Mouse (Mus musculus): ENCODE results near the gene Rtl5. TPM values are rescaled to one million over a fixed set of nuclear protein-coding genes. Genes with fewer than 3 reads are reported as not detected.
A peak's percentile ranks its signal among the peaks of the same experiment; 100 is the strongest.

The Rtl5 gene
- polyA plus RNA-seq, 1 experiment from 2014 or later = 3.7 TPM

DNA sequence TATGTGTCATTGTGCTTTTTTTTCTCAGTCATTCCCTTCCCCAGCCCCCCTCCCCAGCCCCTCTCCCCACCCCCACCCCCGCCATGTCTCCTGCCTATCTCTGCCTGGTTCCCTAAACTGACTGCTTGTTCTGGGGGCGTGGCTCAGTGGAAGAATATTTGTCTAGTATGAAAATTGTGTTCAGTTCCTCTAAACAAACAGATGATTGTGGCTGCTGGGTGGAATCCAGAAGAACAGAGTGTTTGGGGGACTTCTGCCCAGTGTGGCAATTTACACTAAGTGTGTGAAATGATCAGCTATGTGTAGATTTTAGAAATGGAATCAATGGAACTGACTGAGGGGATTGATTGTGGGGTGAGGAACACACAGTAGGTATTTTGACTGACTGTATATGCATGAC lies 37.5 kb downstream of the Rtl5 start:
- Histone ChIP-seq H3K4me3 (ENCODE audit: low read depth, low read length) (no peak overlapping the region), H3K9me3 (ENCODE audit: control insufficient read depth, low read length) (no peaks in the 10 kb centered on the region), H3K4me2 (replicated peaks; ENCODE audit: low read depth, low read length) (no peak overlapping the region), H3K36me3 (ENCODE audit: control insufficient read depth, insufficient read depth, low read length) (no peaks in the 10 kb centered on the region), H3K27me3 (ENCODE audit: control insufficient read depth, insufficient read depth, low read length) (peaks cover 11% of the 10 kb centered on the region), H3K9ac (ENCODE audit: low read depth, low read length) (no peak overlapping the region), H3K27ac (ENCODE audit: low read depth, low read length) (no peak overlapping the region), H3K4me1 (replicated peaks; ENCODE audit: control insufficient read depth, insufficient read depth, low read length) (no peaks in the 10 kb centered on the region)
- ATAC-seq (ENCODE audit: low FRiP score) = no peak
- 80% methylated on average over 1 of the region's 2 CpGs for WGBS
- DNase-seq (ENCODE audit: low spot score) = no peak

DNA sequence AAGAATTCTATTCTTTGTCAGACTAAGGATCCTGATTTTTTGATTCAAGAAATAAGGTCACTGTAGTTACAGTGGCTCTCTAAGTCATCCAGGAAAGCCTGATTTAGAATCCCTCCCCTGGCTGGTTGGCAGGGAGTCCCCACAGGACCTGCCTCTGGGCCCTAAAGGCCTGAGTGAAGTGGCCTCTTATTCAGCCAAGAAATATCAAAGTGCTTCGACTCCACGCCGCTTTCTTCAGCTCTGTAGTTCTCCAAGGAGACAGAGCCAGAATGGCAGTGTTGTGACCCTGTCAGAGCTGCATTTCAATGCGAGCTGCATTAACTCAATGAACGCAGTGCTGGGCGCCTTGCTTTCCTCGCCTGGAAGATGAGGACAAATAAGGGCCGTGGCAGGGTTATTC lies 38.7 kb downstream of the Rtl5 start:
- WGBS = 54% methylated on average over 8 of the region's 8 CpGs
- no peaks in the 10 kb centered on the region for H3K36me3 ChIP-seq (ENCODE audit: control insufficient read depth, insufficient read depth, low read length)
- H3K27me3 ChIP-seq (ENCODE audit: control insufficient read depth, insufficient read depth, low read length) = peaks cover 12% of the 10 kb centered on the region
- H3K9ac ChIP-seq (ENCODE audit: low read depth, low read length) = no peak overlapping the region
- no peak overlapping the region for H3K27ac ChIP-seq (ENCODE audit: low read depth, low read length)
- H3K4me2 ChIP-seq (replicated peaks; ENCODE audit: low read depth, low read length) = no peak overlapping the region
- no peak overlapping the region for H3K4me3 ChIP-seq (ENCODE audit: low read depth, low read length)
- no peaks in the 10 kb centered on the region for H3K9me3 ChIP-seq (ENCODE audit: control insufficient read depth, low read length)
- no peaks in the 10 kb centered on the region for H3K4me1 ChIP-seq (replicated peaks; ENCODE audit: control insufficient read depth, insufficient read depth, low read length)
- DNase-seq (ENCODE audit: low spot score) (peak; percentile 10), ATAC-seq (ENCODE audit: low FRiP score) (no peak)

DNA sequence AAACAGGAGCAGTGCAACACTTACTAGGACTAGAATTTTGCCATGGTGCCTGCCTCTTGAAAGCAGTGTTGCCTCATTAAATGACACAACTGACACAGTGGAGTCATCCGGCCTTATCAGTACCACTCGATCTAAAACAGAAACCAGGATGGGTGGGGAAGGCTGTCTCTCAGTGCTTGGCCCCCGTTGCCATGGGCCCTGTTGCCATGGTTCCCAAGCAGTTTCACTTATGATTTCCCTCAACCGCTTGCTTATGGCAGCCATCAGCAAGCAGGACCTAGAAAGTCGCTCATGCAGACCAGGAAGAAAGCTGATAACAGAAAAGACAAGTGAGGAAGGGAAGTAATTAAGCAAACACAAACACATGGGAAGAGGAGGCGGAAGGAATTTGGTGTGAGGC lies 39.3 kb downstream of the Rtl5 start:
- no peak overlapping the region for H3K9ac ChIP-seq (ENCODE audit: low read depth, low read length)
- H3K4me2 ChIP-seq (replicated peaks; ENCODE audit: low read depth, low read length) = no peak overlapping the region
- peaks cover 12% of the 10 kb centered on the region for H3K27me3 ChIP-seq (ENCODE audit: control insufficient read depth, insufficient read depth, low read length)
- H3K4me3 ChIP-seq (ENCODE audit: low read depth, low read length) = no peak overlapping the region
- H3K9me3 ChIP-seq (ENCODE audit: control insufficient read depth, low read length) = no peaks in the 10 kb centered on the region
- no peak overlapping the region for H3K27ac ChIP-seq (ENCODE audit: low read depth, low read length)
- no peaks in the 10 kb centered on the region for H3K4me1 ChIP-seq (replicated peaks; ENCODE audit: control insufficient read depth, insufficient read depth, low read length)
- WGBS = 47% methylated on average over 6 of the region's 6 CpGs
- H3K36me3 ChIP-seq (ENCODE audit: control insufficient read depth, insufficient read depth, low read length) = no peaks in the 10 kb centered on the region
- peak; percentile 38 for DNase-seq (ENCODE audit: low spot score)
- ATAC-seq (ENCODE audit: low FRiP score) = no peak

DNA sequence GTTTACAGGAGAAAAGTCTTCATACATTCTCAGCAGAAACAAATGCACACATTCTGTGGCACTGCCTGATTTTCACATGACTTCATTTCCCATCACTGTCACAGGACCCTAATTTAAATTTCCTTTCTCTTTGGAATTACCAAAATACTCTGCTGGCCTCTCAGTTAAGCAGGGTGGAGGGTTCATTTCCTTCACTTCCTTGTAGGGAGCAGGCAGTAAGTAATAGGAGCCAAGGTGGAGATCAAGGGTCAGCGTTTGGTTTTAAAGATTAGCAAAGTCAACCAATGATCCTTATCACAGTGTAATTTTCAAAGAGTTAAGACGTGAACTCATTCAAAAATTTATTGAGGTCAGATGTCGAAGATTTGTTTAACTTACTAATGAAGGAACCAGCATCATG lies 46.1 kb downstream of the Rtl5 start:
- no peak overlapping the region for H3K27ac ChIP-seq (ENCODE audit: low read depth, low read length)
- no peaks in the 10 kb centered on the region for H3K9me3 ChIP-seq (ENCODE audit: control insufficient read depth, low read length)
- DNase-seq (ENCODE audit: low spot score) (no peak), ATAC-seq (ENCODE audit: low FRiP score) (no peak)
- 76% methylated on average over 3 of the region's 3 CpGs for WGBS
- H3K27me3 ChIP-seq (ENCODE audit: control insufficient read depth, insufficient read depth, low read length) = peaks cover 10% of the 10 kb centered on the region
- H3K4me3 ChIP-seq (ENCODE audit: low read depth, low read length) = no peak overlapping the region
- H3K4me1 ChIP-seq (replicated peaks; ENCODE audit: control insufficient read depth, insufficient read depth, low read length) = no peaks in the 10 kb centered on the region
- H3K4me2 ChIP-seq (replicated peaks; ENCODE audit: low read depth, low read length) = no peak overlapping the region
- H3K9ac ChIP-seq (ENCODE audit: low read depth, low read length) = no peak overlapping the region
- no peaks in the 10 kb centered on the region for H3K36me3 ChIP-seq (ENCODE audit: control insufficient read depth, insufficient read depth, low read length)

DNA sequence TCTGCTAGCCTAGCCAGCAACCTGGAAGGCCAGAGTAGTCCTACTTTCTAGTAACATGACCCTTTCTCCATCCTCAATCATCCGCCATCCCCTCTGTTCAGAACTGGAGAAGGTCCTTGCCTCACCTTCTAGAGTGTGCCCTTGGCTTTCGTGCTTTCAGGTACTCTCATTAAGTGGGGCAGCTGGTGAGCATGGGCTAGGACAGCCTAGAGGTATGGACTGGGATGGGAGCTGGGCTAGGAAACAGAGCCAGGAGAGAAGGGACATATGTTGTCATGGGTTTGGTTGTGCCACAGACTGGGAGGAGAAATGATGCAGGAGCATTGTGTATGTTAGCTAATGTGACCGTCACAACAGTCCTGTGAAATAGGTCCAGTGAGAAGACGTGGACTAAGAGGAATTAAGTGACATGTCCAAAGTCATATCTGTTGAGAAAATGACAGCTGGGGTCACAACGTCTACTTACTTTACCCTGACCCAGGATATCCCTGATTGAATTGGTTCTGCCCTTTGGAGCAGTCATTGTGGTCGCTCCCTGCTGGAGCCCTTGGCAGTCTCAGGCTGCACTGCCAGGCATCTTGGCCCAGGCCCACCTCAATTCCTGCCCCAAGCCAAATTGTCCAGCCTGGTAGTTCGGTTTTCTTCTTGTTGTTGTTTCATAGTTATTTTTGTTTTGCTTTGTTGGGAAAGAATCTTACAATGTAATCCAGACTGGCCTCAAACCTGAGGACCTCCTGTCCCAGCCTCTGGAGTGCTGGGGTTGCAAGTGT lies 51.4 kb downstream of the Rtl5 start:
- Histone ChIP-seq H3K4me3 (ENCODE audit: low read depth, low read length) (no peak overlapping the region), H3K4me1 (replicated peaks; ENCODE audit: control insufficient read depth, insufficient read depth, low read length) (no peaks in the 10 kb centered on the region), H3K36me3 (ENCODE audit: control insufficient read depth, insufficient read depth, low read length) (no peaks in the 10 kb centered on the region), H3K9ac (ENCODE audit: low read depth, low read length) (no peak overlapping the region), H3K9me3 (ENCODE audit: control insufficient read depth, low read length) (no peaks in the 10 kb centered on the region), H3K27me3 (ENCODE audit: control insufficient read depth, insufficient read depth, low read length) (peaks cover 5% of the 10 kb centered on the region; the same call in 1 of the 2 replicates), H3K4me2 (replicated peaks; ENCODE audit: low read depth, low read length) (no peak overlapping the region), H3K27ac (ENCODE audit: low read depth, low read length) (no peak overlapping the region)
- DNase-seq (ENCODE audit: low spot score) (no peak), ATAC-seq (ENCODE audit: low FRiP score) (no peak)
- 75% methylated on average over 7 of the region's 7 CpGs for WGBS

DNA sequence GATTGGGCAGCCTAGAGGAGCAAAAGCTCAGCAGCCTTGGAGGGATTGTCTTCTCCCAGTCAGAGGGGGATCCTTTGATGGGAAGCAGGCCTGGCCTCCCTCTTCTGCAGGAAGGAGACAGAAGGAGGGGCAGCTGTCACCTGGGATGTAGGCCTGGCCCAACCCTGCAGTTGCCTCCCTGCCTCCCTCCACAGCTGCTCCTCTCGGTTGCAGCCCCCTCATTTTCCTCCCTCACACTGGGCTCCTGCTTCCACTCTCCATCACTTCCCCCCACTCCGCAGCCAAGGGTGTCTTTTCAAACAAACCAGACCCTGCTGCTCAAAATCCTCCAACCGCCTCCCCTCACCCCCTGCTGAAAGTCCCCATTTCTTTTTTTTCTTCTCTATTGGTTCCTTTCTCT lies 52.2 kb downstream of the Rtl5 start:
- 49% methylated on average over 3 of the region's 3 CpGs for WGBS
- H3K9ac ChIP-seq (ENCODE audit: low read depth, low read length) = no peak overlapping the region
- H3K9me3 ChIP-seq (ENCODE audit: control insufficient read depth, low read length) = no peaks in the 10 kb centered on the region

DNA sequence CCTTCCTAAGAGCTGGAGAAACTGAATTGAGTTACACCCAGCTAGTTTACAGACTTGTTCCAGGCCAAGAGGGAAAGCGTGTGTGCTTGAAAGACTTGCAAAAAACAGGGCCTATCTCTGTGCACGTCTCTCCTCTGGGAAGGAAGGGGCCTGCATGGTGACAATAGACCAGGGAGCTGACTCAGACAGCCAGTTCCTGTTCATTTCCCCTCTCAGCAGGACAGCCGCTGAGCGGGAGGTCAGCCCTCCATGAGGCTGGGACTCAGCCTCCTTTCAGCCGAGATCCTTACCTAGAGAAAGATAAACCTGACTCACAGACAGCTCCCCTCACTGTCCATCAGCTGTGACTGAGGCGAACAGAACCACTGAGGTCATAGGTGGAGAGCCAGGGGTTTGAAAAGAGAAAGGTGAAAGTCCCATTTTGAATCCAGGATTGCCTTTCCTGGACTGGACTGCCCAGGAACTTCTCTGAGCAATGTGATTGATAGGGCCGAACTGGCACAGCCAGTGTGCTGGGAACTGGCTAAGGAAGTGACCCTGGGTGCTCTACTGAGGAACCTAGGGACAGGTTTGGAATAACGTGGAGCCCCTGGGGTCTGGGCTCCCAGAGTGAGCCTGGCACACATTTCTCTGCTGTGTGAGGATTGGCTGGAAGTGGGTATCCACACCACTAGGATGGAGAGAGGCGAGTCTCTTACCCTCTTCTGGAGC lies 53.7 kb downstream of the Rtl5 start:
- Histone ChIP-seq H3K4me2 (replicated peaks; ENCODE audit: low read depth, low read length) (no peak overlapping the region), H3K4me3 (ENCODE audit: low read depth, low read length) (no peak overlapping the region), H3K9me3 (ENCODE audit: control insufficient read depth, low read length) (no peaks in the 10 kb centered on the region), H3K36me3 (ENCODE audit: control insufficient read depth, insufficient read depth, low read length) (no peaks in the 10 kb centered on the region), H3K4me1 (replicated peaks; ENCODE audit: control insufficient read depth, insufficient read depth, low read length) (no peaks in the 10 kb centered on the region), H3K27me3 (ENCODE audit: control insufficient read depth, insufficient read depth, low read length) (no peaks in the 10 kb centered on the region; the same call in 1 of the 2 replicates), H3K27ac (ENCODE audit: low read depth, low read length) (no peak overlapping the region), H3K9ac (ENCODE audit: low read depth, low read length) (no peak overlapping the region)
- WGBS = 38% methylated on average over 9 of the region's 9 CpGs
- no peak for ATAC-seq (ENCODE audit: low FRiP score)
- DNase-seq (ENCODE audit: low spot score) = no peak

More for the DNA sequence above, 52.2 kb downstream of the Rtl5 start:
- Histone ChIP-seq H3K4me3 (ENCODE audit: low read depth, low read length) (no peak overlapping the region), H3K4me1 (replicated peaks; ENCODE audit: control insufficient read depth, insufficient read depth, low read length) (no peaks in the 10 kb centered on the region), H3K4me2 (replicated peaks; ENCODE audit: low read depth, low read length) (no peak overlapping the region), H3K27me3 (ENCODE audit: control insufficient read depth, insufficient read depth, low read length) (peaks cover 4% of the 10 kb centered on the region; the same call in 1 of the 2 replicates), H3K36me3 (ENCODE audit: control insufficient read depth, insufficient read depth, low read length) (no peaks in the 10 kb centered on the region), H3K27ac (ENCODE audit: low read depth, low read length) (no peak overlapping the region)
- no peak for DNase-seq (ENCODE audit: low spot score)
- ATAC-seq (ENCODE audit: low FRiP score) = no peak
